Mouse (Mus musculus) hindbrain, embryonic 12.5 days (tissue): ENCODE data around the gene Samd11. TPM values are rescaled to one million over a fixed set of nuclear protein-coding genes. Genes with fewer than 3 reads are reported as not detected.
A peak's percentile ranks its signal among the peaks of the same experiment; 100 is the strongest.

ENCODE experiments used
- ATAC-seq: fragments of 200-750 bp; cut with Nextera tagmentation; 2 replicates; pipeline ENCODE4 v1.8.0; 2017; ENCODE audit warnings: moderate TSS enrichment; ENCODE audit not compliant: low FRiP score
- H3K27ac ChIP-seq: fragments of 300-500 bp; sonication (generic); 2 replicates; pipeline ENCODE4 v1.5.1; 2016; ENCODE audit warnings: mild to moderate bottlenecking
- H3K27me3 ChIP-seq: fragments of 300-500 bp; sonication (generic); 2 replicates; pipeline ENCODE4 v1.6.1; 2016; ENCODE audit warnings: mild to moderate bottlenecking
- H3K36me3 ChIP-seq: fragments of 300-500 bp; sonication (generic); 2 replicates; pipeline ENCODE4 v1.6.1; 2016; ENCODE audit warnings: mild to moderate bottlenecking
- H3K4me1 ChIP-seq: fragments of 300-500 bp; sonication (generic); 2 replicates; pipeline ENCODE4 v1.6.1; 2016
- H3K4me2 ChIP-seq: fragments of 300-500 bp; sonication (generic); replicated peaks from 2 replicates; pipeline ENCODE4 v1.6.1; 2016; ENCODE audit warnings: mild to moderate bottlenecking
- H3K4me3 ChIP-seq: fragments of 300-500 bp; sonication (generic); 2 replicates; pipeline ENCODE4 v1.5.1; 2016; ENCODE audit warnings: mild to moderate bottlenecking
- H3K9ac ChIP-seq: fragments of 300-500 bp; sonication (generic); 2 replicates; pipeline ENCODE4 v1.6.1; 2016; ENCODE audit warnings: mild to moderate bottlenecking, moderate library complexity
- H3K9me3 ChIP-seq: fragments of 300-500 bp; sonication (generic); replicated peaks from 2 replicates; pipeline ENCODE4 v1.6.1; 2016; ENCODE audit warnings: mild to moderate bottlenecking
- WGBS: fragments of 180-500 bp; shearing (Covaris S2); methylation state at CpG from one replicate; pipeline ENCODE4 v1.1.7; 2016; 5-methylcytosine and 5-hydroxymethylcytosine counted together
- polyA plus RNA-seq: library from polyadenylated mRNA; unstranded; fragments of >200 nt; fragmentation: Nextera tagmentation; extraction: Ambion mirVana; gene quantifications from 2 replicates; pipeline ENCODE4 v1.2.1, GENCODE M21; 2016

Gene Samd11
- polyA plus RNA-seq, result 3.0 and 3.9 TPM in 2 replicates

DNA sequence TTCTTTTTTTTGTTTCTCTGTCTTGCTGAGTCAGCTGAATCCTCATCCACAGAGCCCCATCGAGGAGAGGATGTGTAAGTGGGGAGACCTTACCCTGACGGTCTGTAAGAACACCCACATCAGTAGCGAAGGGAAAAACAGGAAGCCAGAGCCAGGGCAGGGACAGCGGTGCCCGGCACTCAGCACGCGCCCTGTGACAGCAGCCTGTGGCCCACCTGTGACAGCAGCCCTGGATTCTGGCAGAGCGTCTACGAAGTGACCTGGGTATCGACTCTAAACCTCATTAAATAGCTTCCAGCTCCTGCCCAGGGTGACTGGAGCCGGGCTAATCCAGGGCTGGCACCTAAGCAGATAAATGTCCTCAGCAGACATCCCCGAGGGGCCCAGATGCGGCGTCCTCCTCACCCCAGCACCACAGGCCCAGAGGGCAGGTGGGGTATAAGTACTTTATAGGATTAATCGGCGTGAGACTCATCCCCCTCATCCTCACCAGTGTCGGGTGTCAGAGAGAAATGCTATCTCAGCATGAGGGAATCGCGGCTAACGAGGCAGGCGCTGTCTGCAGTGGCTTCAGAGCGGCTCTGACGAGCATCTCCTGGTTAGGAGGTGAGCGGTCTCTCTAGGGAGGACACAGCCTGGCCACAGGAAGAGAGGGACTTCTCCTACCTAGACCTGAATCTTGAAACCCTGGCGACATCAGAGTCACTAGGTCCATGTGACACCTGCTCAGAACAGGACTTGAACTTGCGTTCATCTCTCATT lies at the start of gene Samd11:
Gene Samd11 (minus strand): TSS at position 580 of the 762 bp plus-strand sequence.
- 0 out of 2 replicates have a peak within 1 kb of the TSS, but pooled peaks have one; percentile 4 for H3K27ac ChIP-seq
- no peaks in the 10 kb centered on the region for H3K36me3 ChIP-seq
- 3% methylated on average over 26 of the region's 26 CpGs for WGBS
- H3K4me3 ChIP-seq, result peak within 1 kb of the TSS; percentile 18
- H3K9ac ChIP-seq, result peak within 1 kb of the TSS; percentile 18; the same call in 1 of the 2 replicates
- peaks cover 24% of the 10 kb centered on the region for H3K4me1 ChIP-seq
- peak; percentile 56 for ATAC-seq
- no peaks in the 10 kb centered on the region for H3K9me3 ChIP-seq
- peaks cover 29% of the 10 kb centered on the region for H3K27me3 ChIP-seq
- H3K4me2 ChIP-seq, result peak within 1 kb of the TSS; percentile 41

- Histone ChIP-seq H3K9me3 (no peaks in the 10 kb centered on the region), H3K4me1 (peaks cover 26% of the 10 kb centered on the region), H3K27ac (0 out of 2 replicates have a peak overlapping the region, but pooled peaks have one; percentile 4), H3K4me2 (peak overlapping the region; percentile 41), H3K4me3 (peak overlapping the region; percentile 18), H3K36me3 (0 out of 2 replicates have a peak, but pooled peaks cover under 1% of the 10 kb centered on the region), H3K9ac (no peak overlapping the region), H3K27me3 (peaks cover 29% of the 10 kb centered on the region)
- WGBS, result 4% methylated on average over 27 of the region's 30 CpGs
- peak; percentile 62 for ATAC-seq
Observed at GRCm38 (mm10) chr4:156254361-156255077, 938 bp downstream of the Samd11 start.

GRCm38 (mm10) chr4:156253043-156253442 lies 2.4 kb downstream of the Samd11 start:
- H3K4me3 ChIP-seq, result no peak overlapping the region
- peaks cover 14% of the 10 kb centered on the region for H3K36me3 ChIP-seq
- WGBS, result 47% methylated on average over 7 of the region's 7 CpGs
- H3K27ac ChIP-seq, result peak overlapping the region; percentile 67; the same call in 1 of the 2 replicates
- H3K4me2 ChIP-seq, result no peak overlapping the region
- no peak overlapping the region for H3K9ac ChIP-seq
- H3K4me1 ChIP-seq, result peaks cover 28% of the 10 kb centered on the region
- H3K9me3 ChIP-seq, result no peaks in the 10 kb centered on the region
- H3K27me3 ChIP-seq, result peaks cover 33% of the 10 kb centered on the region
- peak; percentile 14; the same call in 1 of the 2 replicates for ATAC-seq

GRCm38 (mm10) chr4:156252619-156253018 lies 2.8 kb downstream of the Samd11 start:
- no peak overlapping the region for H3K4me2 ChIP-seq
- no peak overlapping the region for H3K9ac ChIP-seq
- 42% methylated on average over 3 of the region's 3 CpGs for WGBS
- H3K36me3 ChIP-seq, result peaks cover 18% of the 10 kb centered on the region
- H3K9me3 ChIP-seq, result no peaks in the 10 kb centered on the region
- peaks cover 28% of the 10 kb centered on the region for H3K4me1 ChIP-seq
- ATAC-seq, result no peak
- peak overlapping the region; percentile 67 for H3K27ac ChIP-seq
- peaks cover 33% of the 10 kb centered on the region for H3K27me3 ChIP-seq
- H3K4me3 ChIP-seq, result no peak overlapping the region

DNA sequence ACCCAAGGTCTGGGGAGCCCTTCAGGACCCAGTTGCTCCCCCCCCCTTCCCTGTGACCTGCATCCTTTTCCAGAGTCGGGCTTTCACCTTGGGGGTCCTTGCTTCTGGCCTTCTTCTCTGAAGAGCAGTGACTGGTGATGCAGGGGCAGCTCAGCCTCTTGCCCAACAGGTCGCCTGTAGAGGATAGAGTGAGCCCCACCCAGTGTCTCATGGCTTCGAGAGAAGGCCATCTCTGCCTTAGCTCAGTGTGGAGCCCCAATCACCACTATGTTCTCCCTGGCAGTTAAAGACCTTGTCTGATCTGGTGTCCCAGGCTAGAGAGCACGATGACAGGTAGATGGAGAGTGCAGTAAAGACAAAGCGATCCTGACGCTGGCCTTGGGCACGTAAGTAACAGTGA lies 3.3 kb downstream of the Samd11 start:
- Histone ChIP-seq H3K4me3 (no peak overlapping the region), H3K27ac (peak overlapping the region; percentile 67), H3K36me3 (peaks cover 23% of the 10 kb centered on the region), H3K9ac (no peak overlapping the region), H3K9me3 (no peaks in the 10 kb centered on the region), H3K4me2 (no peak overlapping the region), H3K27me3 (peaks cover 33% of the 10 kb centered on the region), H3K4me1 (peaks cover 28% of the 10 kb centered on the region)
- 29% methylated on average over 7 of the region's 7 CpGs for WGBS
- no peak for ATAC-seq

DNA sequence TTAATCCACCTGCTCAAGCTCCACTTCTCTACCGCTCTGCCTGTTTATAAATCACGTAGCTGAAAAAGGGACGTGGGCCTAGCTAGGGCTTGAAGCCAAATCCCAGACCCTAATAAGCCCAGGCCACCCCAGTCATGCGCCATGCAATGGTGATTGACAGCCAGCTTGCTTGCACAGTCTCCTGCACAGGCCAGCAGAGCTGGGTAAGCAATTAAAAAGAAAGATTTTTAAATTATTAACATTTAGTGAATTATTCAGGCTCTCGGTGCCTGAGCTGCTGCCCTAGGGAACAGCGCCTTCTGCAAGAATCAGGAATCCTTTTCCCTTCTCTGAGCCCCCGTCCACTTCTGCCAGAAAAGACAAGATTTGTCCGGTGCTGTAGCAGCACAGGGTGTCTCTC lies 4.4 kb downstream of the Samd11 start:
- Histone ChIP-seq H3K9ac (no peak overlapping the region; the same call in 1 of the 2 replicates), H3K9me3 (no peaks in the 10 kb centered on the region), H3K27me3 (peaks cover 33% of the 10 kb centered on the region), H3K36me3 (peaks cover 32% of the 10 kb centered on the region), H3K27ac (no peak overlapping the region), H3K4me2 (no peak overlapping the region), H3K4me3 (no peak overlapping the region), H3K4me1 (peaks cover 28% of the 10 kb centered on the region)
- no peak for ATAC-seq
- WGBS, result 73% methylated on average over 8 of the region's 8 CpGs

DNA sequence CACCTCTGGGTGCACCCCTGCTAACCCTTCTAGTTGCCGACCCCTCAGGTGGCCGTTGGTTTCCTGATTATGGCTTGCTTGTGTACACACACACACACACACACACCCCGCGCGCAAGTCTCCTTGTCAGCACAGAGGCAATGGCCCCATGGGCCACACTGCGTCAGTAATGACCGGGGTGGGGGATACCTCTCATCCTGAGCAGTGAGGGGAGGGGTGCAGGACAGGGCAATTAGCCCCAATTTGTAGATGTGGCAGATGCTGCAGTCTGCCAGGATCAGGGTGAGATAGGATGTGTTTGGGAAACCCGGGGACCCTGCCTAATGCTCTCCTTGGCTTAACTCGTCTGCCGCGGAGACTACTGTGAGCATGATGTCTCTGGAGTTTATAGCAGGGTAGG lies 5.9 kb downstream of the Samd11 start:
- Histone ChIP-seq H3K9ac (no peak overlapping the region), H3K9me3 (no peaks in the 10 kb centered on the region), H3K4me1 (peaks cover 17% of the 10 kb centered on the region), H3K4me2 (no peak overlapping the region), H3K36me3 (peaks cover 47% of the 10 kb centered on the region), H3K4me3 (no peak overlapping the region), H3K27ac (no peak overlapping the region), H3K27me3 (peaks cover 21% of the 10 kb centered on the region)
- ATAC-seq, result peak; percentile 15; the same call in 1 of the 2 replicates
- 67% methylated on average over 11 of the region's 11 CpGs for WGBS

DNA sequence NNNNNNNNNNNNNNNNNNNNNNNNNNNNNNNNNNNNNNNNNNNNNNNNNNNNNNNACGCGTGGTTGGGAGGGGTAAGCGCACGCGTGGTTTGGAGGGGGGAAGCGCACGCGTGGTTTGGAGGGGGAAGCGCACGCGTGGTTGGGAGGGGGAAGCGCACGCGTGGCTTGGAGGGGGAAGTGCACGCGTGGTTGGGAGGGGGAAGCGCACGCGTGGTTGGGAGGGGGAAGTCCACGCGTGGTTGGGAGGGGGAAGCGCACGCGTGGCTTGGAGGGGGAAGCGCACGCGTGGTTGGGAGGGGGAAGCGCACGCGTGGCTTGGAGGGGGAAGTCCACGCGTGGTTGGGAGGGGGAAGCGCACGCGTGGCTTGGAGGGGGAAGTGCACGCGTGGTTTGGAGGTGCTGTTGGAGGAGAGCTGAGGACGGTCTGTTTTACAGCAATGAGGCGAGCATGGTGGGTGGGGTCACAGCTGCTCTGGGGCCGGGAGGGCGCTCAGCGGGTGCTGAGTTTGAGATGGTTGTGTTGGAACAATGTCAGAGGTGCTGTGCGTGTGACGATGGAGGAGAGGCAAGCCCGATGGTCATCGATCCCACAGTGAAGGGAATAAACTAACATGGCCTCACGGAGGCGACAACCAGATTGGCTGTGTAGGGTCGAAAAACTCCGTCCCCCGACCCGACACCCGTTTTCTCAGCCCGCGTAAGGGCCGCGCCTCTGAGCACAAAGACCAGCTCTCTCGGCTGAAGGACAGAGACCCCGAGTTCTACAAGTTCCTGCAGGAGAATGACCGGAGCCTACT lies 18.6 kb downstream of the Samd11 start:
- WGBS, result 23% methylated on average over 58 of the region's 60 CpGs
- Histone ChIP-seq H3K9ac (peak overlapping the region; percentile 47; the same call in 1 of the 2 replicates), H3K4me2 (peak overlapping the region; percentile 85), H3K4me1 (peaks cover 21% of the 10 kb centered on the region), H3K4me3 (peak overlapping the region; percentile 75), H3K27me3 (no peaks in the 10 kb centered on the region), H3K9me3 (no peaks in the 10 kb centered on the region), H3K36me3 (peaks cover 50% of the 10 kb centered on the region), H3K27ac (no peak overlapping the region)
- no peak for ATAC-seq

GRCm38 (mm10) chr4:156235808-156236533 lies 19.5 kb downstream of the Samd11 start, which contains the start of gene Noc2l:
TSS of gene Noc2l (plus strand) at chr4:156236010.
- Histone ChIP-seq H3K4me3 (peak within 1 kb of the TSS; percentile 75), H3K4me1 (peaks cover 21% of the 10 kb centered on the region), H3K9me3 (no peaks in the 10 kb centered on the region), H3K9ac (peak within 1 kb of the TSS; percentile 81), H3K36me3 (peaks cover 50% of the 10 kb centered on the region), H3K27me3 (no peaks in the 10 kb centered on the region), H3K4me2 (peak within 1 kb of the TSS; percentile 85), H3K27ac (peak within 1 kb of the TSS; percentile 91)
- peak; percentile 88 for ATAC-seq
- WGBS, result under 1% methylated on average over 78 of the region's 90 CpGs

DNA sequence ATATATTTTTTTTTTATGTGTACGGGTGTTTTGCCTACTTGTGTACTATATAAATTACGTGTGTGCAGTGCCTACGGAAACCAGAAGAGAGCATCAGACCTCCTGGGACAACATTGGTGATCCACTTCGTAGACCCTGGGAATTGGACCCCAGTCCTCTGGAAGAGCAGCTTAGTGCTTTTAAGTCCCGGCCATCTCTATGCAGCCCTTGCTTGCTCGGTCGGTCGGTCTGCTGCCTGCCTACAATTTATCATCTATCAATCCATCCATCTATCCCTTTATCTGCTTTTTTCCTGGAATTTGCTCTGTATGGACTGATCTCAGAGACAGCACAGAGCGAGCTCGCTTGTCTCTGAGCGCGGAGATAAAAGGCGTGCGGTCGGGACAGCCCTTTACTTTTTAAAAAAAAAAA lies 20.1 kb downstream of the Samd11 start:
- Histone ChIP-seq H3K27me3 (no peaks in the 10 kb centered on the region), H3K4me2 (peak overlapping the region; percentile 85), H3K9ac (peak overlapping the region; percentile 79), H3K4me3 (peak overlapping the region; percentile 75), H3K36me3 (peaks cover 50% of the 10 kb centered on the region), H3K9me3 (no peaks in the 10 kb centered on the region), H3K4me1 (peaks cover 21% of the 10 kb centered on the region), H3K27ac (peak overlapping the region; percentile 86)
- 1% methylated on average over 15 of the region's 15 CpGs for WGBS
- ATAC-seq, result peak; percentile 52

DNA sequence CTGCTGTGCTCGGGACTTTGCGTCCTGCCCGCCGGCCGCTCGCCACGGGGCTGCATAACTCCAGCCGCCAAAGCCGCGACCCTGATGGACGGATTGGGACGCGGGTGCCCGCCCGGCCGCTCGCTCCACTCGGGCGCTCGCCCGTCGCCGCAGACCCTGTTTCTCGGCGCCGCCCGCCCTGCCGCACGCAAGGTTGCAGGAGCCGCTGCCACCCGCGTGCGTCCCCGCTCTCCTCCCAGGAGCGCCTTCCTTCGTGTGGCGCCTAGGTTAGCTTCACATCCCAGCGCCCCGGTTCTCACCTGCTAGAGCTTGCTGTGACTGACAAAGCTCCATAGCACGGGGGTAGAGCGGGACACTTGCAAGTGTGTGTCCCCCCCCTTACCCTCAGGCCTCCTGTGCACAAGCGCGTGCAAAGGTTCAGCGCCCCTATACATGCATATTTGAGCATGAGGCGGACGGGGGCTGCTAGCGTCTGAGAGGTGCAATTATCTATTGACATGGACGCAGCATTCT lies 20.7 kb downstream of the Samd11 start, which contains the start of gene Plekhn1:
Gene Plekhn1 (minus strand): TSS at position 157 of the 513 bp plus-strand sequence.
- peaks cover 21% of the 10 kb centered on the region for H3K4me1 ChIP-seq
- ATAC-seq, result peak; percentile 65
- WGBS, result under 1% methylated on average over 38 of the region's 48 CpGs
- H3K4me2 ChIP-seq, result peak within 1 kb of the TSS; percentile 85
- H3K9me3 ChIP-seq, result no peaks in the 10 kb centered on the region
- H3K9ac ChIP-seq, result peak within 1 kb of the TSS; percentile 81
- peak within 1 kb of the TSS; percentile 91 for H3K27ac ChIP-seq
- no peaks in the 10 kb centered on the region for H3K27me3 ChIP-seq
- peaks cover 50% of the 10 kb centered on the region for H3K36me3 ChIP-seq
- H3K4me3 ChIP-seq, result peak within 1 kb of the TSS; percentile 75
